Mouse (Mus musculus) frontal cortex, postnatal 10 days (tissue): ENCODE results near the gene Prkag1.
A peak's percentile ranks its signal among the peaks of the same experiment; 100 is the strongest.

Experiments
- DNase-seq, 2 experiments: peaks; one replicate each; pipeline ENCODE4 v3.0.0; 2022; ENCODE audit warnings: low spot score in 2 of 2, mixed read lengths in 1 of 2

Prkag1 gene

DNA sequence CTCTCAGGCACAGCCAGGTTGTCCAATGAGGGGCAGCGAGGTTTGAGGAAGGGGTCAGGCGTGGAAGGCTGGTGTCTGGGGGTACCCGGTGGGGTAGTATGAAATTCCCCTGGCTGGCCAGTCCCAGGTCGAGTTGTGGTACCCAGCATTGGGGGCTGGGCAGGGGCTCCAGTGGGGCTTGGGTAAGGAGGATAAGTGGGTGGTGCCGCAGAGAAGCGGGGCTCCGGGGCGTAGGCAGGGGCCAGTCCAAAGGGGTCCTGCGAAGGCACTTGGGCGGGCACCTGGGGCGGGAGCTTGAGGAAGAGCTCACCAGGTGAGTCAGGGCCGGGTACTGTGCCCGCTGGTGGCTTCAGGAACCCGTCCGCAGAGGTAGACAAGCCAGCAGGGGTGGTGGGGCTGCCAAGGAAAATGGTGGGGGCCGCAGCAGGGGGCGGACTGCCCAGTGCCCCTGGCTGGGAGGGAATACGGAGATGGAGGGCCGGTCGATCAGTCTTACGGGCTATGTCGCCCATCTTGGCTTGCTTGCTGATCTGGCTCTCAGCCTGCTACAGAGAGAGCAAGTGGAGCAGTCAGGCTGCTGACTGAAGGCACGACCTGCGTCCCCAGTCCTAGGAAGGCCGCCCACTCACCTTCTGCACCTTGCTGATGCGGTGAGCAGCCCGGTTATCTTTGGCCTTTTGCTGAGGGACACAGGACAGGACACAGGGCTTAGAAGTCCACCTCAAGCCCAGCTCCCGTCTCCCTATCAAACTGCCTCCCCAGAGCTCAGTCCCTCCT is 22.0 kb upstream of the Prkag1 start:
- peak in 1 of 2 experiments; percentile 8 for DNase-seq

- peak in 1 of 2 experiments; percentile 7 for DNase-seq
Measured at GRCm38 (mm10) chr15:98852733-98853132, 21.4 kb upstream of the Prkag1 start.

GRCm38 (mm10) chr15:98852071-98852470 is 20.8 kb upstream of the Prkag1 start:
- no peak for DNase-seq

DNA sequence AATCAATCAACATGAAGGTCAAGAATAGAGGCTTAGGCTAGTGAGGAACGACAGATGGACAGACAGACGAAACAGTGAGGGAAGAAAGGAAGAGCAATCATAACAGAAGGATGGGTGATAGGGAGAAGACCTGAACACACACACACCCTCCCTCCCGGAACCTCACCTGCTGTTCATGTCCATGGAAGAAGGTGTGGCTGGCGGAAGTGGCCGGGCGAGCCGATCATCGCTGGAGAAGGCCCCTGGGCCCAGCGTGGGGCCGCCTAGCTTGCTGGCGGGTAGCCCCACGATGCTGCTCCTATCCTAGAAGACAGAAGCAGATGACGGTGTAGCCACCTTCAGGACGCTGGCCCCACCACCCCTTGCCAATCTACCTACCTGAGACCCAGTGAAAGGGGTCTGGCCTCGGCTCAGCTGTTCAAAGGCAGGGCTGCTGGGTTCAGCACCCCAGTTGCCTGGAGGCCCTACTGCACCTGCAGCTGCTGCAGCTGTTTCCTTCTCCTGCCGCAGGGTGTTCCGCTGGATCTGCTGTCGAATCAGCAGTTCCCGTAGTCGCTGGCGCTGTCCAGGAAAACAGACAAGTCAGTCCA is 20.0 kb upstream of the Prkag1 start:
- peak in 1 of 2 experiments; percentile 6 for DNase-seq

- no peak for DNase-seq
Measured at GRCm38 (mm10) chr15:98850668-98851067, 19.3 kb upstream of the Prkag1 start.

GRCm38 (mm10) chr15:98849956-98850600 is 18.8 kb upstream of the Prkag1 start:
- no peak for DNase-seq

GRCm38 (mm10) chr15:98849165-98849564 is 17.8 kb upstream of the Prkag1 start:
- DNase-seq: no peak

DNA sequence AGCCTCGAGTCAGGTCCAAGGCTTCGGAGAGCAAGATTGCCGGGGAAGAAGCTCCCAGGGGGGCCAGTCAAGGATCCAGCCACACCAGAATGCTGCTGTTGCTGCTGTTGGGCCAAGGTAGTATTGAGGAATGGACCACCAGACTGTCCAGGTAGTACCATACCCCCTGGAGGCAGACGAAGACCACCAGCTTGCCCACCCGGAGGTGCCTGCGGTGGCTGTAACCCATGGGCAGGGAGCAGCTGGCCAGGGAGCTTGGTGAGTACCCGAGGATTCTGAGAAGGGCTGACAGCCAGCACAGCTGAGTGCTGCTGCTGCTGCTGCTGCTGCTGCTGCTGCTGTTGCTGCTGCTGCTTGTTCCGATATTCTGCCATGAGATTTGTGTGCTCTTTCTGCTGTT is 14.8 kb upstream of the Prkag1 start:
- no peak for DNase-seq

DNA sequence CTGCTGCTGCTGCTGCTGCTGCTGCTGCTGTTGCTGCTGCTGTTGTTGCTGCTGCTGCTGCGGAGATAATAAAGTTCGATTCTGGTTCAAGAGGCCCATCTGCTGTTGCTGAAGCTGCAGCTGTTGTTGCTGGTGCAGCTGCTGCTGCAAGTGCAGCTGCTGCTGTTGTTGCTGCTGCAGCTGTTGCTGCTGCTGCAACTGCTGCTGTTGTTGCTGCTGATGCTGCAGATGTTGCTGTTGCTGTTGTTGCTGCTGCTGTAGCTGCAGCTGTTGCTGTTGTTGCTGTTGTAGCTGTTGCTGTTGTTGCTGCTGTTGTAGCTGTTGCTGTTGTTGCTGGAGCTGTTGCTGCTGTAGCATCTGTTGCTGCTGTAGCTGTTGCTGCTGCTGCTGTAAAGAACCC is 13.8 kb upstream of the Prkag1 start:
- DNase-seq: no peak

DNA sequence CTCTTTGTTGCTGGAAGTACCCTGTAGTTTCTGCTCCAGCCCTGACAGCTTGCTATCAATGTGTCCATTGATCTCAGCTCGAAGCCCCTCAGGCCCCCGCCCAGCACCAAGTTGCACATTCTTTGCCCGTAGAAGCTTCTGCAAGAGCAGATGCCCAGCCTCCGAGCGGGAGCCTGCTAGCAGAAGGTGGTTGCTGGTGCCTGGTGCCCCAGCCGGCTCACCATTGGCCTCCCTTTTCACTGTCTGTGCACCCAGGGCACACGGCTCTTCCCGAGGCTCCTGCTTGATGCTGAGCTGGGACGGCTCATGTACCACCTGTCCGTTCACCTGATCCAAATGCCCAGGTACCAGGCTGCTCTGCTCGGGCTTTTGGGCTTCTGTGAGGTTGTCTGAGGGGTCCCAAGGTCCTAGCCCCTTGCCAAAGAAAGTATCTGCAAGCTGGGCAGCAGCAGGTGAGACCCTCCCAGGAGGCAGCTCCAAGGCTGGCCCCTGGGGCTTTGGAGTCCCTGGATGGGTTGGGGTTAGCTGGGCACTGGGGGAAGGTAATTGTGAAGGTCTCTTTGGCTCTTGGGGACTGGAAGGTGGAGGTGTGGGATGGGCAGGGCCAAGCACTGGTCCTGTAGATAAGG is 12.4 kb upstream of the Prkag1 start:
- DNase-seq: no peak

DNA sequence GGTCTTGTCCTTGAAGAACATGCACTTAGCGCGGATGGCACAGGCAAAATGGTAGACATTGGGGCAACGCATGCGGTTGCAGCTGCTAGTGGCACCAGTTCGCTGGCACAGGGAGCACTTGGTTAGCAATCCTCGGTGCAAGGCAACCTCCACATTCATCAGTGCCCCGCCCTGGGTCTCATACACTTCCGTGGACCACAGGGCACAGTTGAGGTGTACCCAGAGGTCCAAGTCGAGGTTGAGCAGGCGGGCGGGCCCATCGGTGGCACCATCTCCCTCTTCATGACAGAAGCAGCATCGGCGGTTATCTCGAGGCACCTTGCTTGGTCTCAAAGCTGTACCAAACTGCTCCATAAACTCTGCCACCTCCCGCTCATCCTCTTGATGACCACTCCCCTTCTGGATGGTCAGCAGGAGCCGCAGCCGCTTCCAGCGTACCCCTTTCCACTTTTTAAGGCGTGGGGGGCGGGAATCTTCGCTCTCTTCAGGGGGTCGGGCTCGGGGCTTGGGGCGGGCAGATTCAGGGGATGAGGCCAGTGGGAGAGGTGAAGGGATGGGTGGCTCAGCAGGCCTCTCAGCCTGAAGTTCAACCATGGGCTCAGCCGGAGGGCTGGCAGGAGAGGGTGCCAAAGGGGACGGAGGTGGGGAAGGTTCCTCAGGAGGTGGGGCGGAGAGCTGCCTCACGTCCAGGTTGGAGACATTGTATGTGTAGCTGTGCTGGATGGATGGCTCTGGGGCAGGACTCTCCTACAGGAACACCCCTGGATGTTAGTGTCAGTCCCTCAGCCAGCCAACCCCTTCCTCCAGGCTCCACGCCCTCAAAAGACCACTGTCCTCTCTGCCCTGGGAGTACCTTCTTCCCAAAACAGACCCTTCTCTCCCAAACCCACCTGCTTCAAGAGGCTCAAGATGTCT is 8.6 kb upstream of the Prkag1 start:
- DNase-seq: no peak

- no peak for DNase-seq
Measured at GRCm38 (mm10) chr15:98839161-98839560, 7.8 kb upstream of the Prkag1 start.

GRCm38 (mm10) chr15:98837743-98838103 is 6.4 kb upstream of the Prkag1 start:
- no peak for DNase-seq

GRCm38 (mm10) chr15:98837006-98837742 is 5.9 kb upstream of the Prkag1 start:
- no peak for DNase-seq

- no peak for DNase-seq
Measured at GRCm38 (mm10) chr15:98835291-98835690, 4.0 kb upstream of the Prkag1 start.

DNA sequence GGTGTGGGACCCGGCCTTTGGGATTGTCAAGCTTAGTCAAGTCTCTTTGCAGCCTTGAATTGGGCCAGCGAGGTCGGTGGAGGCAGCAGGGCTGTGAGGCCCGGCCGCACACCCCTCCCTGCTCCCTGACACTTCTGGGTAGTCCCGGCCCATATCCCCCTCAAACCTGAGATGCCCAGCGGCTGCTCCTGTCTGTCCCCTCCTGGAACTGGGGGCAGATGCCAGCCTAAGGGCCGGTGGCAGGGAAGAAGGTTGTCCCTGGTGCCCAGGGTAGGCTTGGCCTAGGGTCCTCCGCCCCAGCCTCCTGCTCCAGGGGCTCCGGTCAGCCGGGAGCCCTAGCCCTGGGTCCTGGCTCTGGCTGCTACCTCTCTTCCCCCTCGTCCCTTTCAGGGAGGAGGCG is 2.7 kb upstream of the Prkag1 start:
- DNase-seq: no peak

- no peak for DNase-seq
Measured at GRCm38 (mm10) chr15:98833281-98833680, 2.0 kb upstream of the Prkag1 start.

- no peak for DNase-seq
Measured at GRCm38 (mm10) chr15:98832161-98833058, 1.1 kb upstream of the Prkag1 start.

- DNase-seq: no peak
Measured at GRCm38 (mm10) chr15:98831684-98832035, 339 bp upstream of the Prkag1 start.

- no peak for DNase-seq
Measured at GRCm38 (mm10) chr15:98827611-98828011, 3.7 kb downstream of the Prkag1 start.
